Mouse (Mus musculus) megakaryocyte-erythroid progenitor cell, adult 5-6 weeks (primary cell): ENCODE data around the gene Krtap4-8. TPM values are rescaled to one million over a fixed set of nuclear protein-coding genes. Genes with fewer than 3 reads are reported as not detected.
"Not testable (repeated sequence)": the region's sequence is repeated elsewhere in the genome, so short reads cannot be mapped to it uniquely, and the experiment has no call there.

Experiments used
- ATAC-seq: replicated peaks from 2 replicates; pipeline ENCODE4 v1.8.0; 2016; ENCODE audit warnings: mild to moderate bottlenecking, inconsistent platforms; ENCODE audit not compliant: severe bottlenecking, poor library complexity, low FRiP score, low TSS enrichment
- total RNA-seq, 2 experiments: library from RNA; stranded (forward) in 1 of 2; stranded (reverse) in 1 of 2; fragments of 200-1000, 215-1000 nt in 1 of 2; fragments of >200 nt in 1 of 2; fragmentation: Nextera tagmentation in 1 of 2; gene quantifications; 2 replicates each; pipeline ENCODE4 v1.2.3; 2014 to 2017

The Krtap4-8 gene
- total RNA-seq (2014; fragmentation: Nextera tagmentation) (not detected in 2 replicates), total RNA-seq (2017) (not detected in 2 replicates)

GRCm38 (mm10) chr11:99780604-99781003 lies at the start of gene Krtap4-8:
Gene Krtap4-8, minus strand, starts transcription at chr11:99780704.
- no peak for ATAC-seq

DNA sequence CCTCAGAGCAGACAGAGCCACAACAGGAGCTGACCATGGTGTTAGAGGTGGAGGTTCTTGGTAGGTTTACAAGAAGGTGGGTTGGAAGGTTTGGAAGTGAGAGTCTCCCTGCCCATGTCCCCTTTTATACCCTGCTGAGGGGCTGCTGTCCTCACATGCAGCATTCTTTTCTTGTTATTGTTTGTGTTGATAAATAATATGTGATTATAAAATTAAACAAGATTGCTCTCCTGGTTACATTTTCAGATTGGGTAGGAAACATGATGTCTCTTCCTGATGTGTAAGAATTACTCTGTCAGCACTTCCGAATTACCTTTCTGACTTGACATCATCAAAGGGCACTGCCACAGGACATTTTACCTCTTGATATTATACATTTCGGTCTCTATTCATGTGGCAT lies 35.1 kb upstream of the Krtap4-8 start, which contains the start of gene Gm11564:
Gene Gm11564, minus strand, starts transcription at position 101 of the 400 bp plus-strand sequence.
- ATAC-seq, result not testable (repeated sequence)

DNA sequence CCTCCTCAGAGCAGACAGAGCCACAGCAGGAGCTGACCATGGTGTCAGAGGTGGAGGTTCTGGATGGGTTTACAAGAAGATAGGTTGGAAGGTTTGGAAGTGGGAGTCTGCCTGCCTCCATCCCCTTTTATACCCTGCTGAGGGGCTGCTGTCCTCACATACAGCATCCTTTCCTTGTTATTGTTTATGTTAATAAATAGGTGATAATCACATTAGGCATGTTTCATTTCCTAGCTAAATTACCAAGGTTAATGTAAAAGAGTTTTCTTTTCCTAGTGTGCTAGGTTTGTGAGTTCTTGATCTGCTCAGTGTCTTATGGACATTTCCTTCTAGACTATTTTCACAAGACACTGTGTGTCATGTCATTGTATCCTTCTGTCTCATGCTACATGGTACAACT lies 29.3 kb upstream of the Krtap4-8 start, which contains the start of gene Krtap4-13:
Gene Krtap4-13, minus strand, starts transcription at position 101 of the 400 bp plus-strand sequence.
- ATAC-seq, result not testable (repeated sequence)

DNA sequence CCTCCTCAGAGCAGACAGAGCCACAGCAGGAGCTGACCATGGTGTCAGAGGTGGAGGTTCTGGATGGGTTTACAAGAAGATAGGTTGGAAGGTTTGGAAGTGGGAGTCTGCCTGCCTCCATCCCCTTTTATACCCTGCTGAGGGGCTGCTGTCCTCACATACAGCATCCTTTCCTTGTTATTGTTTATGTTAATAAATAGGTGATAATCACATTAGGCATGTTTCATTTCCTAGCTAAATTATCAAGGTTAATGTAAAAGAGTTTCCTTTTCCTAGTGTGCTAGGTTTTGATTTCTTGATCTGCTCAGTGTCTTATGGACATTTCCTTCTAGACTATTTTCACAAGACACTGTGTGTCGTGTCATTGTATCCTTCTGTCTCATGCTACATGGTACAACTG lies 23.8 kb upstream of the Krtap4-8 start, which contains the start of gene Gm11554:
Gene Gm11554, minus strand, starts transcription at position 101 of the 400 bp plus-strand sequence.
- not testable (repeated sequence) for ATAC-seq

DNA sequence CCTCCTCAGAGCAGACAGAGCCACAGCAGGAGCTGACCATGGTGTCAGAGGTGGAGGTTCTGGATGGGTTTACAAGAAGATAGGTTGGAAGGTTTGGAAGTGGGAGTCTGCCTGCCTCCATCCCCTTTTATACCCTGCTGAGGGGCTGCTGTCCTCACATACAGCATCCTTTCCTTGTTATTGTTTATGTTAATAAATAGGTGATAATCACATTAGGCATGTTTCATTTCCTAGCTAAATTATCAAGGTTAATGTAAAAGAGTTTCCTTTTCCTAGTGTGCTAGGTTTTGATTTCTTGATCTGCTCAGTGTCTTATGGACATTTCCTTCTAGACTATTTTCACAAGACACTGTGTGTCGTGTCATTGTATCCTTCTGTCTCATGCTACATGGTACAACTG lies 18.3 kb upstream of the Krtap4-8 start, which contains the start of gene Gm11569:
Gene Gm11569, minus strand, starts transcription at position 101 of the 400 bp plus-strand sequence.
- ATAC-seq, result not testable (repeated sequence)

- no peak for ATAC-seq
These were observed 12.9 kb upstream of the Krtap4-8 start, which contains the start of gene Gm11596 for GRCm38 (mm10) chr11:99793367-99793766. Gene Gm11596, minus strand, starts transcription at chr11:99793467.

- not testable (repeated sequence) for ATAC-seq
These were observed 4.4 kb upstream of the Krtap4-8 start, which contains the start of gene Krtap4-9 for GRCm38 (mm10) chr11:99784900-99785299. Gene Krtap4-9, plus strand, starts transcription at chr11:99785200.

DNA sequence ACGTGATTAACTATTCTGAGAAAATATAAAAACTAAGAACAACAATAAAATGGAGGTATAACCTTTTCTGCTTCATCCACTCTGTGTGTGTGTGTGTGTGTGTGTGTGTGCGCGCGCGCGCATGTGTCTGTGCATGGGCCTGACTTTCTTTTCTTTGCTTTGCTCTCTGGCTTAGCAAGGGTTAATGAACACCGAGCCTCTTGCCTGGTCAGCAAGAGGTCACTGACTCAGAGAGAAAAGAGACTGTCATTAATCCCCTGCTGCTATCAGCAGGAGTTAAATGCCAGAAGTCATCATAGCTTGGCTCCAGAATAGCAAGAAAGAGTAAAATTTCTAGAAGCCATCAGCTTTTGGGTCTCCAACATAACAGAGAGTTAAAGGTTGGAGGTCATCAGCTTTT lies 2.1 kb downstream of the Krtap4-8 start:
- no peak for ATAC-seq

DNA sequence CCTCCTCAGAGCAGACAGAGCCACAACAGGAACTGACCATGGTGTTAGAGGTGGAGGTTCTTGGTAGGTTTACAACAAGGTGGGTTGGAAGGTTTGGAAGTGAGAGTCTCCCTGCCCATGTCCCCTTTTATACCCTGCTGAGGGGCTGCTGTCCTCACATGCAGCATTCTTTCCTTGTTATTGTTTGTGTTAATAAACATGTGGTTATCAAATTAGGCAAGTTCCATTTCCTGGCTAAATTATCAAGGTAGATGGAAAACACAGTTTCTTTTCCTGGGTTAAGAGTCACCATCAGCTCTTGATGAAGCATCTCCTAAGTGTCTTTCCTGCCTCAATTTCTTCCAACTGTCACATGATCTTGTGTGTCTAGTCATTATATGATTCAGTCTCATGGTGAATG lies 7.7 kb downstream of the Krtap4-8 start, which contains the start of gene Gm11595:
Gene Gm11595, minus strand, starts transcription at position 101 of the 400 bp plus-strand sequence.
- not testable (repeated sequence) for ATAC-seq

GRCm38 (mm10) chr11:99768410-99768809 lies 12.1 kb downstream of the Krtap4-8 start:
- no peak for ATAC-seq

DNA sequence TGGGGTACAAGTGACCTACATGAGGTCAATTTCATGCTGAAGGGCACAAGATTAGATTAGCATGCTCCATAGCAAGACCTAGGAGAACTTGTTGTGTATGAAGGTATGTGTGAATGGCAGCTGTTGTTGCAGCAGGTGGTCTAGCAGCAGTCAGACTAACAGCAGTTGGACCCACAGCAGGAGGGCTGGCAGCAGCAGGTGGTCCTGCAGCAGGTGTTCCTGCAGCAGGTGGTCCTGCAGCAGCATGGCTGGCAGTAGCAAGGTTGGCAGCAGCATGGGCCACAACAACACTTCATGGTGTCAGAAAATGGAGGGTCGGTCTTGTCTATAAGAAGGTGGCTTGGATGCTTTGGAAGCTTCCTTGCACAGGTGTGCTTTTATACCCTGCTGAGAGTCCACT lies 21.6 kb downstream of the Krtap4-8 start:
- no peak for ATAC-seq

GRCm38 (mm10) chr11:99743985-99744384 lies 36.5 kb downstream of the Krtap4-8 start:
- ATAC-seq, result no peak

GRCm38 (mm10) chr11:99734190-99734589 lies 46.3 kb downstream of the Krtap4-8 start, which contains the start of gene Gm14180:
Gene Gm14180, minus strand, starts transcription at chr11:99734290.
- no peak for ATAC-seq

Other genes with a start within 250 kb of the Krtap4-8 start
Only the 30 nearest of the 43 such genes appear.
- gene Krtap9-3, start 182.6 kb downstream of the Krtap4-8 start, total RNA-seq (2014; fragmentation: Nextera tagmentation), result not detected in 2 replicates
- gene Krtap9-3, start 182.6 kb downstream of the Krtap4-8 start, total RNA-seq (2017), result not detected in 2 replicates
- gene Gm11938, start 177.4 kb downstream of the Krtap4-8 start, total RNA-seq (2014; fragmentation: Nextera tagmentation), result not detected in 2 replicates
- not detected in 2 replicates for gene Gm11938, start 177.4 kb downstream of the Krtap4-8 start, total RNA-seq (2017)
- gene Gm11937, start 170.5 kb downstream of the Krtap4-8 start, total RNA-seq (2014; fragmentation: Nextera tagmentation), result not detected in 2 replicates
- gene Gm11937, start 170.5 kb downstream of the Krtap4-8 start, total RNA-seq (2017), result not detected in 2 replicates
- not detected in 2 replicates for gene Krtap2-4, start 165.9 kb downstream of the Krtap4-8 start, total RNA-seq (2014; fragmentation: Nextera tagmentation)
- not detected in 2 replicates for gene Krtap2-4, start 165.9 kb downstream of the Krtap4-8 start, total RNA-seq (2017)
- not detected in 2 replicates for gene Gm11562, start 160.3 kb downstream of the Krtap4-8 start, total RNA-seq (2014; fragmentation: Nextera tagmentation)
- not detected in 2 replicates for gene Gm11562, start 160.3 kb downstream of the Krtap4-8 start, total RNA-seq (2017)
- gene Krtap4-1, start 152.5 kb downstream of the Krtap4-8 start, total RNA-seq (2014; fragmentation: Nextera tagmentation), result not detected in 2 replicates
- not detected in 2 replicates for gene Krtap4-1, start 152.5 kb downstream of the Krtap4-8 start, total RNA-seq (2017)
- gene Krtap4-2, start 145.6 kb downstream of the Krtap4-8 start, total RNA-seq (2014; fragmentation: Nextera tagmentation), result not detected in 2 replicates
- gene Krtap4-2, start 145.6 kb downstream of the Krtap4-8 start, total RNA-seq (2017), result not detected in 2 replicates
- gene Krtap4-7, start 136.6 kb downstream of the Krtap4-8 start, total RNA-seq (2014; fragmentation: Nextera tagmentation), result not detected in 2 replicates
- gene Krtap4-7, start 136.6 kb downstream of the Krtap4-8 start, total RNA-seq (2017), result not detected in 2 replicates
- gene Gm11555, start 130.5 kb downstream of the Krtap4-8 start, total RNA-seq (2014; fragmentation: Nextera tagmentation), result not detected in 2 replicates
- not detected in 2 replicates for gene Gm11555, start 130.5 kb downstream of the Krtap4-8 start, total RNA-seq (2017)
- gene Gm11563, start 121.7 kb downstream of the Krtap4-8 start, total RNA-seq (2014; fragmentation: Nextera tagmentation), result not detected in 2 replicates
- not detected in 2 replicates for gene Gm11563, start 121.7 kb downstream of the Krtap4-8 start, total RNA-seq (2017)
- gene Krtap4-6, start 114.7 kb downstream of the Krtap4-8 start, total RNA-seq (2014; fragmentation: Nextera tagmentation), result not detected in 2 replicates
- not detected in 2 replicates for gene Krtap4-6, start 114.7 kb downstream of the Krtap4-8 start, total RNA-seq (2017)
- gene Gm14190, start 90.0 kb downstream of the Krtap4-8 start, total RNA-seq (2014; fragmentation: Nextera tagmentation), result not detected in 2 replicates
- not detected in 2 replicates for gene Gm14190, start 90.0 kb downstream of the Krtap4-8 start, total RNA-seq (2017)
- gene Gm14180, start 46.4 kb downstream of the Krtap4-8 start, total RNA-seq (2014; fragmentation: Nextera tagmentation), result not detected in 2 replicates
- gene Gm14180, start 46.4 kb downstream of the Krtap4-8 start, total RNA-seq (2017), result not detected in 2 replicates
- not detected in 2 replicates for gene Gm11595, start 7.8 kb downstream of the Krtap4-8 start, total RNA-seq (2014; fragmentation: Nextera tagmentation)
- not detected in 2 replicates for gene Gm11595, start 7.8 kb downstream of the Krtap4-8 start, total RNA-seq (2017)
- gene Krtap4-9, start 4.5 kb upstream of the Krtap4-8 start, total RNA-seq (2014; fragmentation: Nextera tagmentation), result not detected in 2 replicates
- gene Krtap4-9, start 4.5 kb upstream of the Krtap4-8 start, total RNA-seq (2017), result not detected in 2 replicates
- not detected in 2 replicates for gene Gm11596, start 12.8 kb upstream of the Krtap4-8 start, total RNA-seq (2014; fragmentation: Nextera tagmentation)
- not detected in 2 replicates for gene Gm11596, start 12.8 kb upstream of the Krtap4-8 start, total RNA-seq (2017)
- gene Gm11569, start 18.2 kb upstream of the Krtap4-8 start, total RNA-seq (2014; fragmentation: Nextera tagmentation), result not detected in 2 replicates
- gene Gm11569, start 18.2 kb upstream of the Krtap4-8 start, total RNA-seq (2017), result not detected in 2 replicates
- gene Gm11554, start 23.7 kb upstream of the Krtap4-8 start, total RNA-seq (2014; fragmentation: Nextera tagmentation), result not detected in 2 replicates
- not detected in 2 replicates for gene Gm11554, start 23.7 kb upstream of the Krtap4-8 start, total RNA-seq (2017)
- gene Krtap4-13, start 29.2 kb upstream of the Krtap4-8 start, total RNA-seq (2014; fragmentation: Nextera tagmentation), result not detected in 2 replicates
- gene Krtap4-13, start 29.2 kb upstream of the Krtap4-8 start, total RNA-seq (2017), result not detected in 2 replicates
- gene Gm11564, start 35.0 kb upstream of the Krtap4-8 start, total RNA-seq (2014; fragmentation: Nextera tagmentation), result not detected in 2 replicates
- gene Gm11564, start 35.0 kb upstream of the Krtap4-8 start, total RNA-seq (2017), result not detected in 2 replicates
- not detected in 2 replicates for gene 2300003K06Rik, start 57.4 kb upstream of the Krtap4-8 start, total RNA-seq (2014; fragmentation: Nextera tagmentation)
- gene 2300003K06Rik, start 57.4 kb upstream of the Krtap4-8 start, total RNA-seq (2017), result not detected in 2 replicates
- gene Krtap4-16, start 70.9 kb upstream of the Krtap4-8 start, total RNA-seq (2014; fragmentation: Nextera tagmentation), result not detected in 2 replicates
- gene Krtap4-16, start 70.9 kb upstream of the Krtap4-8 start, total RNA-seq (2017), result not detected in 2 replicates
- gene Gm11568, start 77.2 kb upstream of the Krtap4-8 start, total RNA-seq (2014; fragmentation: Nextera tagmentation), result not detected in 2 replicates
- gene Gm11568, start 77.2 kb upstream of the Krtap4-8 start, total RNA-seq (2017), result not detected in 2 replicates
- gene Gm11559, start 83.8 kb upstream of the Krtap4-8 start, total RNA-seq (2014; fragmentation: Nextera tagmentation), result not detected in 2 replicates
- gene Gm11559, start 83.8 kb upstream of the Krtap4-8 start, total RNA-seq (2017), result not detected in 2 replicates
- gene Krtap9-1, start 92.7 kb upstream of the Krtap4-8 start, total RNA-seq (2014; fragmentation: Nextera tagmentation), result not detected in 2 replicates
- gene Krtap9-1, start 92.7 kb upstream of the Krtap4-8 start, total RNA-seq (2017), result not detected in 2 replicates
- not detected in 2 replicates for gene Gm11567, start 98.5 kb upstream of the Krtap4-8 start, total RNA-seq (2014; fragmentation: Nextera tagmentation)
- gene Gm11567, start 98.5 kb upstream of the Krtap4-8 start, total RNA-seq (2017), result not detected in 2 replicates
- gene Krtap31-1, start 127.2 kb upstream of the Krtap4-8 start, total RNA-seq (2014; fragmentation: Nextera tagmentation), result not detected in 2 replicates
- not detected in 2 replicates for gene Krtap31-1, start 127.2 kb upstream of the Krtap4-8 start, total RNA-seq (2017)
- gene Gm11565, start 134.0 kb upstream of the Krtap4-8 start, total RNA-seq (2014; fragmentation: Nextera tagmentation), result not detected in 2 replicates
- not detected in 2 replicates for gene Gm11565, start 134.0 kb upstream of the Krtap4-8 start, total RNA-seq (2017)
- gene Krtap31-2, start 155.6 kb upstream of the Krtap4-8 start, total RNA-seq (2014; fragmentation: Nextera tagmentation), result not detected in 2 replicates
- not detected in 2 replicates for gene Krtap31-2, start 155.6 kb upstream of the Krtap4-8 start, total RNA-seq (2017)
- gene Krtap9-5, start 167.8 kb upstream of the Krtap4-8 start, total RNA-seq (2014; fragmentation: Nextera tagmentation), result not detected in 2 replicates
- not detected in 2 replicates for gene Krtap9-5, start 167.8 kb upstream of the Krtap4-8 start, total RNA-seq (2017)